Mouse (Mus musculus): Measurements from ENCODE around the gene Ints14. TPM values are rescaled to one million over a fixed set of nuclear protein-coding genes. Genes with fewer than 3 reads are reported as not detected.

Gene Ints14
- polyA plus RNA-seq, 1 experiment from 2014 or later = 32.2 TPM

Small RNA genes lying within 50 kb of the gene (microRNA-seq; reads per million reads assigned to microRNA genes)
- not detected for gene Gm25640

Other genes starting within 250 kb of the Ints14 start
- 398 and 419 TPM in 2 replicates for gene Rab11a, start 223.1 kb upstream of the Ints14 start, polyA plus RNA-seq (2015; fragmentation: Nextera tagmentation; extraction: Ambion mirVana)
- 9.0 and 10.2 TPM in 2 replicates for gene Dennd4a, start 149.6 kb upstream of the Ints14 start, polyA plus RNA-seq (2015; fragmentation: Nextera tagmentation; extraction: Ambion mirVana)
- 0.05 and 0.06 TPM in 2 replicates for gene Slc24a1, start 9.3 kb upstream of the Ints14 start, polyA plus RNA-seq (2015; fragmentation: Nextera tagmentation; extraction: Ambion mirVana)
- 216 and 238 TPM in 2 replicates for gene Hacd3, start 60.8 kb downstream of the Ints14 start, polyA plus RNA-seq (2015; fragmentation: Nextera tagmentation; extraction: Ambion mirVana)
- 31.2 and 32.9 TPM in 2 replicates for gene Dpp8, start 71.5 kb downstream of the Ints14 start, polyA plus RNA-seq (2015; fragmentation: Nextera tagmentation; extraction: Ambion mirVana)
- gene Igdcc4, start 140.6 kb downstream of the Ints14 start, polyA plus RNA-seq (2015; fragmentation: Nextera tagmentation; extraction: Ambion mirVana) = 15.1 and 17.8 TPM in 2 replicates
- 7.9 and 8.9 TPM in 2 replicates for gene Igdcc3, start 180.3 kb downstream of the Ints14 start, polyA plus RNA-seq (2015; fragmentation: Nextera tagmentation; extraction: Ambion mirVana)
- gene Parp16, start 234.4 kb downstream of the Ints14 start, polyA plus RNA-seq (2015; fragmentation: Nextera tagmentation; extraction: Ambion mirVana) = 6.4 and 8.9 TPM in 2 replicates

Data from neural tube, embryonic 15.5 days (tissue).